Comparison of ENCODE assay signal across 21 mouse cellular contexts in the genomic region with DNA sequence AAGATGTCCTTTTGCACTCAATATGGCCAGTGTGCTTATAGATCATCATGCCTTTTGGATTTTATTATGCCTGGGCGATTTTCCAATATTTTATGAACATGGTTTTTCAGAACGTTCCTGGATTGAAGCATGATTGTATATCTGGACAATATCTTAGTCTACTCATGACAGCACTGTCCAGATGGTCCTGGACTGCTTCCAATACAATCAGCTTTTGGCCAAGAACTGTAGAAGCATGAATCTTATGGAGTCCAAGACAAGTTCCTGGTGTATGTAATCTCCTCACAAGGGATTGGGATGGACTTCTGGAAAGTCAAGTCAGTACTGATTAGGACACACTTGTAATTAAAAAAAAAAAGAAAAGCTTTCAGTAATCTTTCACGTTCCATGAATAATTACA.
DNase-seq lines count a peak whose midpoint lies in the region; ATAC-seq lines count a peak whose summit lies in the region.
"Had no signal": no experiment of that assay in that cellular context is flagged by ENCODE, and none has a peak within 500 bp of the region (broad histone marks: within the 10 kb centered on the region; RNA-seq: fewer than 3 reads in every experiment).

No protein-coding gene starts in this region.

- no peak overlapping the region for H3K9ac ChIP-seq in intestine, embryonic 15.5 days
- no peak overlapping the region for H3K9ac ChIP-seq in intestine, embryonic 16.5 days (ENCODE audit: low read depth, low read length)
- no peak overlapping the region for H3K9ac ChIP-seq in limb, embryonic 13.5 days
- H3K9ac ChIP-seq: embryonic facial prominence, embryonic 12.5 days; forebrain, embryonic 15.5 days; limb, embryonic 12.5 days; liver, embryonic 13.5 days had no signal

- WGBS in intestine, embryonic 15.5 days = 53% methylated on average over 3 of the region's 3 CpGs
- WGBS in intestine, embryonic 16.5 days = 48% methylated on average over 3 of the region's 3 CpGs
- 66% methylated on average over 3 of the region's 3 CpGs for WGBS in limb, embryonic 13.5 days
- 79% methylated on average over 3 of the region's 3 CpGs for WGBS in limb, embryonic 10.5 days

- no peaks in the 10 kb centered on the region for H3K27me3 ChIP-seq in intestine, embryonic 15.5 days (replicated peaks)
- no peaks in the 10 kb centered on the region for H3K27me3 ChIP-seq in intestine, embryonic 16.5 days (replicated peaks; ENCODE audit: control insufficient read depth, insufficient read depth, low read length)
- H3K27me3 ChIP-seq in limb, embryonic 13.5 days = no peaks in the 10 kb centered on the region
- H3K27me3 ChIP-seq in limb, embryonic 10.5 days (ENCODE audit: low read depth, poor library complexity, severe bottlenecking) = no peaks in the 10 kb centered on the region
- H3K27me3 ChIP-seq: embryonic facial prominence, embryonic 12.5 days; forebrain, embryonic 15.5 days; limb, embryonic 12.5 days; liver, embryonic 13.5 days had no signal

- peak; percentile 74; the same call in 1 of the 2 replicates for ATAC-seq in intestine, embryonic 15.5 days
- no peak for ATAC-seq in intestine, embryonic 16.5 days
- peak; percentile 57; the same call in 1 of the 2 replicates for ATAC-seq in limb, embryonic 13.5 days (ENCODE audit: low FRiP score, low read depth)
- ATAC-seq: forebrain, embryonic 15.5 days; midbrain, embryonic 16.5 days had no signal

- H3K9me3 ChIP-seq in intestine, embryonic 15.5 days = no peaks in the 10 kb centered on the region
- no peaks in the 10 kb centered on the region for H3K9me3 ChIP-seq in intestine, embryonic 16.5 days (ENCODE audit: control insufficient read depth, low read length)
- H3K9me3 ChIP-seq in limb, embryonic 13.5 days = no peaks in the 10 kb centered on the region
- H3K9me3 ChIP-seq in limb, embryonic 10.5 days (replicated peaks) = no peaks in the 10 kb centered on the region
- H3K9me3 ChIP-seq: embryonic facial prominence, embryonic 12.5 days; forebrain, embryonic 15.5 days; hindbrain, embryonic 10.5 days; limb, embryonic 12.5 days; liver, embryonic 13.5 days had no signal

- no peak overlapping the region for H3K27ac ChIP-seq in intestine, embryonic 15.5 days
- no peak overlapping the region for H3K27ac ChIP-seq in intestine, embryonic 16.5 days (ENCODE audit: low read length)
- H3K27ac ChIP-seq in limb, embryonic 13.5 days = no peak overlapping the region
- H3K27ac ChIP-seq in limb, embryonic 10.5 days = no peak overlapping the region
- H3K27ac ChIP-seq: embryonic facial prominence, embryonic 12.5 days; forebrain, embryonic 15.5 days; hindbrain, embryonic 10.5 days; limb, embryonic 12.5 days; liver, embryonic 13.5 days; macrophage had no signal

- no peaks in the 10 kb centered on the region for H3K36me3 ChIP-seq in intestine, embryonic 15.5 days
- H3K36me3 ChIP-seq in intestine, embryonic 16.5 days (ENCODE audit: control insufficient read depth, insufficient read depth, low read length) = no peaks in the 10 kb centered on the region
- no peaks in the 10 kb centered on the region for H3K36me3 ChIP-seq in limb, embryonic 13.5 days
- H3K36me3 ChIP-seq in limb, embryonic 10.5 days = no peaks in the 10 kb centered on the region
- H3K36me3 ChIP-seq: embryonic facial prominence, embryonic 12.5 days; forebrain, embryonic 15.5 days; hindbrain, embryonic 10.5 days; limb, embryonic 12.5 days; liver, embryonic 13.5 days had no signal

- H3K4me1 ChIP-seq in intestine, embryonic 15.5 days (replicated peaks) = no peaks in the 10 kb centered on the region
- no peaks in the 10 kb centered on the region for H3K4me1 ChIP-seq in intestine, embryonic 16.5 days (ENCODE audit: control insufficient read depth, insufficient read depth, low read length)
- H3K4me1 ChIP-seq in limb, embryonic 13.5 days = no peaks in the 10 kb centered on the region
- no peaks in the 10 kb centered on the region for H3K4me1 ChIP-seq in limb, embryonic 10.5 days
- H3K4me1 ChIP-seq: embryonic facial prominence, embryonic 12.5 days; forebrain, embryonic 15.5 days; hindbrain, embryonic 10.5 days; limb, embryonic 12.5 days; liver, embryonic 13.5 days had no signal

- DNase-seq in cerebellum, postnatal 10 days = peak; percentile 44 to 54
- no peak for DNase-seq in cerebellum, adult 8-10 months
- no peak for DNase-seq in limb, embryonic 10.5 days (ENCODE audit: low spot score)
- DNase-seq in fat pad, adult 2 months (ENCODE audit: extremely low read depth, low read depth, low spot score) = peak; percentile 25
- DNase-seq in layer of hippocampus, postnatal 36 days = no peak
- DNase-seq: adrenal gland, postnatal 14 days; cerebellum, adult 9-10 months; gastrocnemius, postnatal 10 days; kidney, adult 18-20 months; liver, embryonic 13.5 days; lung, adult 2 months had no signal

- H3K4me3 ChIP-seq in intestine, embryonic 15.5 days (replicated peaks) = no peak overlapping the region
- no peak overlapping the region for H3K4me3 ChIP-seq in intestine, embryonic 16.5 days (ENCODE audit: low read length)
- no peak overlapping the region for H3K4me3 ChIP-seq in limb, embryonic 13.5 days
- no peak overlapping the region for H3K4me3 ChIP-seq in limb, embryonic 10.5 days
- H3K4me3 ChIP-seq: embryonic facial prominence, embryonic 12.5 days; forebrain, embryonic 15.5 days; hindbrain, embryonic 10.5 days; limb, embryonic 12.5 days; liver, embryonic 13.5 days had no signal

- no peak overlapping the region for H3K4me2 ChIP-seq in intestine, embryonic 15.5 days (replicated peaks)
- H3K4me2 ChIP-seq in intestine, embryonic 16.5 days (ENCODE audit: low read depth, low read length) = no peak overlapping the region
- H3K4me2 ChIP-seq in limb, embryonic 13.5 days (replicated peaks) = no peak overlapping the region
- H3K4me2 ChIP-seq: embryonic facial prominence, embryonic 12.5 days; forebrain, embryonic 15.5 days; heart, embryonic 11.5 days; limb, embryonic 12.5 days; liver, embryonic 13.5 days had no signal

Comparison
In these comparisons a context has a peak if more than half of its experiments do, and no peak if none do; other contexts are left out.
1. DNase-seq: peak in cerebellum, postnatal 10 days (2 of 2) and fat pad, adult 2 months (single experiment); none in cerebellum, adult 8-10 months (single experiment), limb, embryonic 10.5 days (single experiment) and layer of hippocampus, postnatal 36 days (0 of 2).